Mouse (Mus musculus) spleen, adult 2 months (tissue): Measurements from ENCODE around the gene Babam2. TPM values are rescaled to one million over a fixed set of nuclear protein-coding genes. Genes with fewer than 3 reads are reported as not detected.

Experiments used
- DNase-seq, 2 experiments: peaks; one replicate each; pipeline versions ENCODE4 v3.0.0 to v3.0.0-alpha.2; 2012 to 2021; ENCODE audit warnings: low spot score in 2 of 2, low read depth in 1 of 2
- H3K27ac ChIP-seq: fragments of 200-500 bp; 2 replicates; pipeline ENCODE4 v1.5.1; 2012; ENCODE audit warnings: low read length, inconsistent platforms; ENCODE audit not compliant: insufficient read depth
- H3K27me3 ChIP-seq: fragments of 200-500 bp; 2 replicates; pipeline ENCODE4 v1.6.1; 2012; ENCODE audit warnings: mild to moderate bottlenecking, moderate library complexity, low read length, inconsistent platforms; ENCODE audit not compliant: control insufficient read depth, insufficient read depth
- H3K36me3 ChIP-seq: fragments of 200-500 bp; 2 replicates; pipeline ENCODE4 v1.6.1; 2012; ENCODE audit warnings: mild to moderate bottlenecking, low read length, inconsistent platforms; ENCODE audit not compliant: control insufficient read depth, insufficient read depth
- H3K4me1 ChIP-seq: fragments of 200-500 bp; 2 replicates; pipeline ENCODE4 v1.6.1; 2011; ENCODE audit warnings: inconsistent platforms; ENCODE audit not compliant: control insufficient read depth, insufficient read depth, insufficient read length
- H3K4me3 ChIP-seq: fragments of 200-500 bp; 2 replicates; pipeline ENCODE4 v1.5.1; 2011; ENCODE audit warnings: mild to moderate bottlenecking, inconsistent platforms; ENCODE audit not compliant: insufficient read depth, insufficient read length; ENCODE audit errors: extremely low read depth
- CTCF ChIP-seq: fragments of 200-500 bp; IDR thresholded peaks from 2 replicates; pipeline ENCODE4 v1.5.1; 2011; ENCODE audit warnings: mild to moderate bottlenecking, inconsistent platforms; ENCODE audit not compliant: insufficient read depth, insufficient read length, insufficient replicate concordance; ENCODE audit errors: extremely low read depth
- POLR2A ChIP-seq: fragments of 200-500 bp; IDR thresholded peaks from 2 replicates; pipeline ENCODE4 v1.6.1; 2011; ENCODE audit warnings: low read depth, low read length, inconsistent platforms
- WGBS: fragments of 180-500 bp; shearing (Covaris S2); methylation state at CpG from one replicate; pipeline ENCODE4 v1.1.7; 2018; 5-methylcytosine and 5-hydroxymethylcytosine counted together
- polyA plus RNA-seq: library from polyadenylated mRNA; depleted of rRNA; stranded (reverse); fragments of >200 nt; gene quantifications from 2 replicates; pipeline ENCODE4 v1.2.3, GENCODE M21; 2012

Babam2 gene
- polyA plus RNA-seq, 1 experiment: 12.2 TPM

DNA sequence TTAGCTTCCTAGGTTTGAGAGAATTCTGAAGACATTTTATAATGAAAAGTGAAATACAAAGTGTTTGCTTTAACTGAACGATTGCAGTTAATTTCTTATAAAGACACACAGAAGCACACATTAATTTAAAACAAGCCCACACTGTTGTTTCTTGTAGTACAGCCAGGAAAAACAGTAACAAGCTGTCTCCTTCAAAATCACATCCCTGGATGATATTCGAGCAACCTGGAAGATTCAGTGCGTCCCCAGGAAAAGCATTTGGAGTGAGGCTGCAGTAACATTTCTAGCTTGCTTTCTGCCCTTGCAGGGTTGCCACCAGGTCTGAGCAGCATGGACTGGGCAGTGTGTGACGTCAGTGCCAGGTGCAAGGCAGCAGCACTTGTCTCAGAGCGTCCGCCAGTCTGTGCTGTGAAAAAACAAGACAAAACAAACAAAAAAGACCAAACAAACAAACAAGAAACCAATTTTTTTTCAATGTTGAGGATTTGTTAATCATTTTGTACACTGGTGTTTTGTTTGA lies 115.7 kb downstream of the Babam2 start:
- no peaks in the 10 kb centered on the region; the same call in 1 of the 2 replicates for H3K4me1 ChIP-seq
- 91% methylated on average over 6 of the region's 6 CpGs for WGBS

DNA sequence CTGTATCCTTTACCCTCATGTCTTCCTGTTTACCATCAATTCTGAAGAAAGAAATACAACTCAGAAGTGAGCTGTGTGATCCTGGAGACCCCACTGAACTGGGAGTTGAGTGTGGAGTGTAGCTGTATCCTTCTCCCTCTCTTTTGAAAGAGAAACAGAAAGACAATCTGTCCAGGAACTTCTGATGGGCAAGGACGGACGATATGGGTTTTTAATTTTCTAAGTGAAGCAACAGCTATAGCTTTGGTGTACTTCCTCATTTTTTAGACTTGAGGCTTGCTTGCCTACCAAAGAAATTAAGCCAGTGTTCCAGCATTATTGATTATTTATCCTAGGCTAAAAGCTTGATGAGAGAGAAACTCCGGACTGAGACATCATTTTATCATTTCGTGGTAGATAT lies 116.6 kb downstream of the Babam2 start:
- 61% methylated on average over 4 of the region's 4 CpGs for WGBS
- no peaks in the 10 kb centered on the region for H3K27me3 ChIP-seq
- no peak overlapping the region for H3K27ac ChIP-seq
- no peaks in the 10 kb centered on the region for H3K36me3 ChIP-seq
- H3K4me1 ChIP-seq: no peaks in the 10 kb centered on the region; the same call in 1 of the 2 replicates
- DNase-seq: no peak
- H3K4me3 ChIP-seq: no peak overlapping the region
- TF ChIP-seq CTCF (no peak), POLR2A (no peak)

More for the DNA sequence above, 115.7 kb downstream of the Babam2 start:
- DNase-seq: no peak
- Histone ChIP-seq H3K27ac (no peak overlapping the region), H3K4me3 (no peak overlapping the region), H3K27me3 (no peaks in the 10 kb centered on the region), H3K36me3 (no peaks in the 10 kb centered on the region)
- TF ChIP-seq POLR2A (no peak), CTCF (no peak)

DNA sequence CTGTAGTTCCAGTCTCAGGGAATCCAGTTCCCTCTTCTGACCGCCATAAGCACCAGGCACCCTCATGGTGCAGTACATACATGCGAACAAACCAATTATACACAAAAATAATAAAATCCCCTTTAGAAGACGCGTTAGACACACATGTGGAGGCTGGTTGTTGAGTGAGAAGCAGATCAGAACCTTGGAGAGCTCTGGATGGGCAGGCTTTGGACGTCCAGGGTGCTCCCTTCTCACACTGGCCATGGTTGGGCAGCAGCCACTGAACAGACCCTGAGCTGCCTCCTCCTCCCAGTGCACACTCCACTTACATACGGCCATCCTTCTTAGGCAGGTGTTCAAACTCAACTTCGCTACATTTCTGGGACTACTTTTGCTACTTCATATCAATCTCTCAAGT lies 117.6 kb downstream of the Babam2 start:
- no peak overlapping the region for H3K27ac ChIP-seq
- WGBS: 91% methylated on average over 7 of the region's 7 CpGs
- H3K27me3 ChIP-seq: no peaks in the 10 kb centered on the region
- H3K4me3 ChIP-seq: no peak overlapping the region
- H3K4me1 ChIP-seq: no peaks in the 10 kb centered on the region; the same call in 1 of the 2 replicates
- no peaks in the 10 kb centered on the region for H3K36me3 ChIP-seq
- DNase-seq: no peak
- TF ChIP-seq CTCF: no peak
- TF ChIP-seq POLR2A: no peak

DNA sequence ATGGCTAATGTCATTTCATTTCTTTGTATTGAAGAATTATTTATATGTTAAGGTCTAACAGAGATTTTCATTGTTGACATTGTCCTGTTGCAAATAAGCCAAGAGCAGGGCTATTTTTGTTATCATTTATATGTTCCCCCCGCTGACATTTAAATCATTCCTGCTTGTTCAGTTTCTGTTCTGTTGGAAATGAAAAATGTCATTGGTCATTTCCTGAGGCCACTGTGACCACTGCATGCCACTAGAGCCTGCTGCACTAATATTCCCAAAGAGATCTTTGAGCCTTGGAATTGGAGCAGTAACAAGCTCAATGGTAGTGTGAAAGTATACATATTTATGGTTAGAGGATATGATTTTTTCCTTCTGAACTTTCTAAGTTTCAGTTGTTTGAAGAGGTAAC lies 118.6 kb downstream of the Babam2 start:
- H3K36me3 ChIP-seq: no peaks in the 10 kb centered on the region
- H3K4me3 ChIP-seq: no peak overlapping the region
- TF ChIP-seq POLR2A: no peak
- no peak for DNase-seq
- H3K27ac ChIP-seq: no peak overlapping the region
- WGBS: 91% methylated on average over 1 of the region's 1 CpGs
- H3K4me1 ChIP-seq: no peaks in the 10 kb centered on the region; the same call in 1 of the 2 replicates
- H3K27me3 ChIP-seq: no peaks in the 10 kb centered on the region

DNA sequence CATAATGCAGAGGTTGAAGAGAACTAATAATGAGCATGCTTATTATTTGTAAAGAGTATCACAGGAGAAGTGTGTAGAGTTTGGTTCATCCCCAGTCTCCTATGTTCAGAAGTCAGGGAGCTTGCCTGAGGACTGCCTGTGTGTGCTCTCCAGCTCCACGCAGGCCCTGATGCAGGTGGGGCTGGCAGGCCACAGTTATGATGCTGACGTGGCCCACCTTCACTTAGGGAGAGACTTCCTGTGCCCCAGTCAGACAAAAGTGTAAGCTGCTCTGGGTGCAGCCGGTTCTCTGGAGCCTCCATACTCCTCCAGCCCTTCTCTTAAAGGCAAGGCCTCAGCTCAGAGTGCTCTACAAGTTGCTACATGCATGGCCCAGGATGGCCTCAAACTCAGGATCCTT lies 123.3 kb downstream of the Babam2 start:
- Histone ChIP-seq H3K4me3 (no peak overlapping the region), H3K27me3 (no peaks in the 10 kb centered on the region), H3K4me1 (no peaks in the 10 kb centered on the region), H3K36me3 (no peaks in the 10 kb centered on the region), H3K27ac (no peak overlapping the region)
- no peak for DNase-seq
- 64% methylated on average over 3 of the region's 3 CpGs for WGBS
- TF ChIP-seq POLR2A (no peak), CTCF (no peak)

DNA sequence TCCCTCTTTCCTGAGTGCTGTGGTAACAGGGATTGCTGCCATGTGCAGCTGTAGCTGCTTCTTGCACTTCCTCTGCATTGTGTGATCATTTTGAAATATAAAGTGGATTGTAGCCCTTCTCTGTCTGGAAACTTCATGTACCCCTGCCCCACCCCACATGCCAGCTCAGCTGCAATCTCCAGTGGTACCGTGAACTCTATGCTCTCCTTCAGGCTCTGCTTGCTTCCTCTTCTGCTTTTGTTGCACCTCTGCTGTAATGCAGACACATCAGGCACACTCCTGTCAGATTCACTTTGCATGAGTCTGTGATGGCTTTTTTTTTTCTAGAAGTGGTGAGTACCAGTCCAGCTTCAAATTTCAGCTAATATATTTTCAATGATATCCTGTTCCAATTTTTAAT lies 123.7 kb downstream of the Babam2 start:
- DNase-seq: no peak
- 63% methylated on average over 1 of the region's 1 CpGs for WGBS
- no peaks in the 10 kb centered on the region for H3K4me1 ChIP-seq
- no peaks in the 10 kb centered on the region for H3K27me3 ChIP-seq
- no peaks in the 10 kb centered on the region for H3K36me3 ChIP-seq
- TF ChIP-seq POLR2A: no peak
- no peak for TF ChIP-seq CTCF
- H3K27ac ChIP-seq: no peak overlapping the region
- H3K4me3 ChIP-seq: no peak overlapping the region

DNA sequence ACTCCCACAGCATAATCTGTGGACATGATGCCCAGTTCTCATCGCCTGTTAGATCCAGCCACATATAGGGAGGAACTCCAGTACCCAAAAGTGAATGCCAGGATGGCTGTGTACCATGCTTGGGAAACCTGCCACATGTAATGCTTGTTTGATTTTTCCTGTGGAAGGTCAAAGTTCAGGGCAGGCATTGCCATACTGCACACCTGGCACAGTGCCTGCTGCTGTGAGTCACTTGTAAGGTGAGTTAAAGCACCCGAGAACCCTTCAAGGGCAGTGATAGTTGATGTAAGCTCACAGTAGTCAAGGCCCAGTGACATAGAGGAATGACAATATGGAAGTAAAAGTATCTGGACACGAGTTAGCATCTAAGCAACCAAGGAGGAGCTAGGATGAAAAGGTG lies 126.2 kb downstream of the Babam2 start:
- H3K36me3 ChIP-seq: no peaks in the 10 kb centered on the region

More for the DNA sequence above, 126.2 kb downstream of the Babam2 start:
- no peaks in the 10 kb centered on the region for H3K27me3 ChIP-seq
- TF ChIP-seq CTCF (no peak), POLR2A (no peak)
- no peaks in the 10 kb centered on the region for H3K4me1 ChIP-seq
- 89% methylated on average over 3 of the region's 3 CpGs for whole genome bisulfite sequencing
- H3K27ac ChIP-seq: no peak overlapping the region
- H3K4me3 ChIP-seq: no peak overlapping the region
- no peak for DNase-seq
